Mouse (Mus musculus) heart, adult 2 months (tissue): ENCODE results near the gene Cbs.

Source experiments
- CTCF ChIP-seq: fragments of 200-600 bp; IDR thresholded peaks from 2 replicates; pipeline ENCODE4 v1.8.1; 2022; ENCODE audit warnings: antibody characterized with exemption, mild to moderate bottlenecking, moderate library complexity
- EP300 ChIP-seq: fragments of 200-500 bp; IDR thresholded peaks from 2 replicates; pipeline ENCODE4 v1.6.1; 2011; ENCODE audit warnings: low read depth, low read length, control low read depth; ENCODE audit not compliant: insufficient read depth
- POLR2A ChIP-seq: fragments of 200-500 bp; IDR thresholded peaks from 2 replicates; pipeline ENCODE4 v1.6.1; 2011; ENCODE audit warnings: mild to moderate bottlenecking, low read depth, low read length, control low read depth; ENCODE audit not compliant: insufficient read depth

DNA sequence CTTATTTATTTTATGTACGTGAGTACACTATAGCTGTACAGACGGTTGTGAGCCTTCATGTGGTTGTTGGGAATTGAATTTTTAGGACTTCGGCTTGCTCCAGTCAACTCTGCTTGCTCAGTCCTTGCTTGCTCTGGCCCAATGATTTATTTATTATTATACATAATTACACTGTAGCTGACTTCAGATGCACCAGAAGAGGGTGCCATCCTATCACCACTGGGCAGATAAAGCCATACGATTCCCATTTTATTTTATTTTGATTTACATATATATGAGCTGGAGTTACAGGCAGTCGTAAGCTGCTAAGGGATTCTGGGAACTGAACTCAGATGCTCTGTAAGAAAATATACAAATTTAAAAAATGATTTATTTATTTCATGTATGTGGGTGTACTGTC lies 65.3 kb downstream of the Cbs start:
- TF ChIP-seq POLR2A (no peak), CTCF (no peak), EP300 (no peak)
